Mouse (Mus musculus) neural tube, embryonic 14.5 days (tissue): Measurements from ENCODE around the gene Pdgfra. TPM values are rescaled to one million over a fixed set of nuclear protein-coding genes. Genes with fewer than 3 reads are reported as not detected.
A peak's percentile ranks its signal among the peaks of the same experiment; 100 is the strongest.

Experiments
- ATAC-seq: fragments of 200-750 bp; cut with Nextera tagmentation; 2 replicates; pipeline ENCODE4 v1.8.0; 2017; ENCODE audit warnings: low read depth, mild to moderate bottlenecking, moderate TSS enrichment, moderate library complexity
- H3K27ac ChIP-seq: fragments of 300-500 bp; sonication (generic); 2 replicates; pipeline ENCODE4 v1.5.1; 2014; ENCODE audit warnings: low read depth, mild to moderate bottlenecking, control low read depth, low read length, moderate library complexity, mixed read lengths
- H3K27me3 ChIP-seq: fragments of 300-500 bp; sonication (generic); 2 replicates; pipeline ENCODE4 v1.6.1; 2014; ENCODE audit warnings: low read length; ENCODE audit not compliant: control insufficient read depth, insufficient read depth
- H3K36me3 ChIP-seq: fragments of 300-500 bp; sonication (generic); 2 replicates; pipeline ENCODE4 v1.6.1; 2014; ENCODE audit warnings: low read length, mixed read lengths; ENCODE audit not compliant: control insufficient read depth, insufficient read depth
- H3K4me1 ChIP-seq: fragments of 300-500 bp; sonication (generic); 2 replicates; pipeline ENCODE4 v1.6.1; 2014; ENCODE audit warnings: low read length; ENCODE audit not compliant: control insufficient read depth, insufficient read depth
- H3K4me2 ChIP-seq: fragments of 300-500 bp; sonication (generic); 2 replicates; pipeline ENCODE4 v1.6.1; 2014; ENCODE audit warnings: mild to moderate bottlenecking, low read depth, low read length, control low read depth
- H3K4me3 ChIP-seq: fragments of 300-500 bp; sonication (generic); 2 replicates; pipeline ENCODE4 v1.5.1; 2014; ENCODE audit warnings: low read depth, low read length, control low read depth, mixed read lengths
- H3K9ac ChIP-seq: fragments of 300-500 bp; sonication (generic); replicated peaks from 2 replicates; pipeline ENCODE4 v1.6.1; 2014; ENCODE audit warnings: low read depth, mild to moderate bottlenecking, control low read depth, low read length, mixed read lengths
- H3K9me3 ChIP-seq: fragments of 300-500 bp; sonication (generic); 2 replicates; pipeline ENCODE4 v1.6.1; 2016; ENCODE audit warnings: low read length; ENCODE audit not compliant: control insufficient read depth
- WGBS: fragments of 180-500 bp; shearing (Covaris S2); extraction: QIAGEN DNeasy Blood & Tissue Kit; methylation state at CpG from one replicate; pipeline ENCODE4 v1.1.7; 2014; 5-methylcytosine and 5-hydroxymethylcytosine counted together
- polyA plus RNA-seq: library from polyadenylated mRNA; unstranded; fragments of >200 nt; fragmentation: Nextera tagmentation; extraction: Ambion mirVana; gene quantifications from 2 replicates; pipeline ENCODE4 v1.2.1, GENCODE M21; 2014

Gene Pdgfra
- polyA plus RNA-seq, 1 experiment from 2014 or later, result 11.6 TPM

GRCm38 (mm10) chr5:75145341-75145740 is 6.8 kb upstream of the Pdgfra start:
- Histone ChIP-seq H3K9me3 (no peaks in the 10 kb centered on the region), H3K4me1 (peaks cover 6% of the 10 kb centered on the region; the same call in 1 of the 2 replicates), H3K36me3 (no peaks in the 10 kb centered on the region), H3K27ac (no peak overlapping the region), H3K9ac (no peak overlapping the region), H3K4me2 (no peak overlapping the region), H3K4me3 (no peak overlapping the region), H3K27me3 (peaks cover 33% of the 10 kb centered on the region)
- no peak for ATAC-seq
- WGBS, result 79% methylated on average over 2 of the region's 2 CpGs

- 93% methylated on average over 1 of the region's 1 CpGs for WGBS
- no peak overlapping the region for H3K27ac ChIP-seq
- no peaks in the 10 kb centered on the region for H3K9me3 ChIP-seq
- peaks cover 6% of the 10 kb centered on the region; the same call in 1 of the 2 replicates for H3K4me1 ChIP-seq
- no peak overlapping the region for H3K4me3 ChIP-seq
- ATAC-seq, result no peak
- H3K36me3 ChIP-seq, result no peaks in the 10 kb centered on the region
- H3K4me2 ChIP-seq, result no peak overlapping the region
- no peak overlapping the region for H3K9ac ChIP-seq
- H3K27me3 ChIP-seq, result peaks cover 33% of the 10 kb centered on the region
Measured at GRCm38 (mm10) chr5:75146469-75146868, 5.6 kb upstream of the Pdgfra start.

- H3K4me2 ChIP-seq, result peak overlapping the region; percentile 25; the same call in 1 of the 2 replicates
- peaks cover 42% of the 10 kb centered on the region for H3K27me3 ChIP-seq
- peaks cover 13% of the 10 kb centered on the region for H3K4me1 ChIP-seq
- H3K36me3 ChIP-seq, result no peaks in the 10 kb centered on the region
- ATAC-seq, result no peak
- WGBS, result 2% methylated on average over 30 of the region's 30 CpGs
- H3K4me3 ChIP-seq, result no peak overlapping the region
- H3K9ac ChIP-seq, result no peak overlapping the region
- no peak overlapping the region for H3K27ac ChIP-seq
- no peaks in the 10 kb centered on the region for H3K9me3 ChIP-seq
Measured at GRCm38 (mm10) chr5:75148343-75149127, 3.6 kb upstream of the Pdgfra start.

- WGBS, result 4% methylated on average over 10 of the region's 10 CpGs
- Histone ChIP-seq H3K4me3 (no peak overlapping the region), H3K27ac (no peak overlapping the region), H3K36me3 (no peaks in the 10 kb centered on the region), H3K9me3 (no peaks in the 10 kb centered on the region), H3K4me2 (no peak overlapping the region), H3K4me1 (peaks cover 13% of the 10 kb centered on the region), H3K27me3 (peaks cover 38% of the 10 kb centered on the region), H3K9ac (no peak overlapping the region)
- ATAC-seq, result no peak
Measured at GRCm38 (mm10) chr5:75149380-75149779, 2.7 kb upstream of the Pdgfra start.

GRCm38 (mm10) chr5:75149880-75150279 is 2.2 kb upstream of the Pdgfra start:
- H3K4me1 ChIP-seq, result peaks cover 13% of the 10 kb centered on the region
- H3K4me2 ChIP-seq, result no peak overlapping the region
- no peak overlapping the region for H3K27ac ChIP-seq
- no peaks in the 10 kb centered on the region for H3K36me3 ChIP-seq
- no peaks in the 10 kb centered on the region for H3K9me3 ChIP-seq
- WGBS, result 1% methylated on average over 11 of the region's 11 CpGs
- peak; percentile 16; the same call in 1 of the 2 replicates for ATAC-seq
- no peak overlapping the region for H3K9ac ChIP-seq
- no peak overlapping the region for H3K4me3 ChIP-seq
- peaks cover 37% of the 10 kb centered on the region for H3K27me3 ChIP-seq

GRCm38 (mm10) chr5:75150341-75150981 is 1.6 kb upstream of the Pdgfra start:
- WGBS, result 2% methylated on average over 23 of the region's 23 CpGs
- peaks cover 35% of the 10 kb centered on the region for H3K27me3 ChIP-seq
- ATAC-seq, result no peak
- H3K4me1 ChIP-seq, result peaks cover 13% of the 10 kb centered on the region
- no peak overlapping the region for H3K27ac ChIP-seq
- H3K36me3 ChIP-seq, result no peaks in the 10 kb centered on the region
- no peak overlapping the region for H3K9ac ChIP-seq
- no peak overlapping the region for H3K4me3 ChIP-seq
- no peaks in the 10 kb centered on the region for H3K9me3 ChIP-seq
- peak overlapping the region; percentile 25 for H3K4me2 ChIP-seq

GRCm38 (mm10) chr5:75151146-75151900 is 769 bp upstream of the Pdgfra start:
- Histone ChIP-seq H3K36me3 (no peaks in the 10 kb centered on the region), H3K4me2 (peak overlapping the region; percentile 25), H3K4me1 (peaks cover 13% of the 10 kb centered on the region), H3K9ac (no peak overlapping the region), H3K4me3 (0 out of 2 replicates have a peak overlapping the region, but pooled peaks have one; percentile 0), H3K27ac (no peak overlapping the region), H3K27me3 (peaks cover 34% of the 10 kb centered on the region), H3K9me3 (no peaks in the 10 kb centered on the region)
- 1% methylated on average over 35 of the region's 35 CpGs for WGBS
- ATAC-seq, result no peak

GRCm38 (mm10) chr5:75152791-75153625 is 916 bp downstream of the Pdgfra start:
- Histone ChIP-seq H3K36me3 (no peaks in the 10 kb centered on the region), H3K4me1 (peaks cover 15% of the 10 kb centered on the region), H3K4me2 (peak overlapping the region; percentile 20; the same call in 1 of the 2 replicates), H3K4me3 (peak overlapping the region; percentile 18), H3K9ac (peak overlapping the region; percentile 32; the same call in 1 of the 2 replicates), H3K9me3 (no peaks in the 10 kb centered on the region), H3K27ac (peak overlapping the region; percentile 16; the same call in 1 of the 2 replicates), H3K27me3 (peaks cover 20% of the 10 kb centered on the region)
- under 1% methylated on average over 72 of the region's 72 CpGs for WGBS
- no peak for ATAC-seq
